Comparison of ENCODE assay signal across 10 mouse cellular contexts in the genomic region with DNA sequence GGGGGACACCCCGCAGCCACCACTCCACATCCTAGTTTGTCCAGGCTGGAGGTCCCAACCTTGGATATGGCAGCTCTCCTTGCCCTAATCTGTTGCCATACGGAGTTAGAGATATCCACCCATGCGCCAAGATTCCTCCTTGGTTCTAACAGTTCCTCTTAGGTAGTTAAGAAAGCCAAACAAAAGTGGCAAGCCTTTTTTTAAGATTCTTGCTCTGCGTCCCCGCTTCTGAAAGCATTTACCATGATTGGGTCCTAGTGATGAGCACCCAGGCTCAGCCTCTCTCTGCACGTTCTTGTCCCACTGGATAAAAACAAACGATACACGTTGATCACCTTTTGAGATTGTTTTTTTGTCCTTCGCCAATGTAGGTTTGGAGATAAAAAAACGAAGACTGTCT. TPM values are rescaled to one million over a fixed set of nuclear protein-coding genes. Genes with fewer than 3 reads are reported as not detected.
A peak's percentile ranks its signal among the peaks of the same experiment; 100 is the strongest.
DNase-seq lines count a peak whose midpoint lies in the region; ATAC-seq and TF ChIP-seq lines count a peak whose summit lies in the region.
"Had no signal": no experiment of that assay in that cellular context is flagged by ENCODE, and none has a peak within 500 bp of the region (broad histone marks: within the 10 kb centered on the region; RNA-seq: fewer than 3 reads in every experiment).

No protein-coding gene starts in this region.

- no peak for TF ChIP-seq CTCF in lung, postnatal 0 days (IDR thresholded peaks at IDR 0.05)
- no peak for TF ChIP-seq CTCF in lung, adult 2 months (IDR thresholded peaks at IDR 0.05; ENCODE audit: insufficient read depth, low read length)

- H3K9me3 ChIP-seq in lung, postnatal 0 days (ENCODE audit: low read length): no peaks in the 10 kb centered on the region
- no peaks in the 10 kb centered on the region for H3K9me3 ChIP-seq in limb, embryonic 12.5 days
- no peaks in the 10 kb centered on the region for H3K9me3 ChIP-seq in stomach, embryonic 15.5 days

- no peak overlapping the region; the same call in 1 of the 2 replicates for H3K4me3 ChIP-seq in lung, postnatal 0 days (ENCODE audit: low read depth, low read length)
- H3K4me3 ChIP-seq in lung, adult 2 months (replicated peaks; ENCODE audit: extremely low read depth, low read depth, low read length): no peak overlapping the region
- H3K4me3 ChIP-seq in limb, embryonic 12.5 days (replicated peaks): peak overlapping the region; percentile 68
- peak overlapping the region; percentile 52 for H3K4me3 ChIP-seq in stomach, embryonic 15.5 days (replicated peaks)

- peaks cover 32% of the 10 kb centered on the region for H3K27me3 ChIP-seq in lung, postnatal 0 days (replicated peaks; ENCODE audit: insufficient read depth, low read length)
- H3K27me3 ChIP-seq in limb, embryonic 12.5 days: 0 out of 2 replicates have a peak, but pooled peaks cover 6% of the 10 kb centered on the region
- peaks cover 17% of the 10 kb centered on the region for H3K27me3 ChIP-seq in stomach, embryonic 15.5 days (replicated peaks)

- ATAC-seq in lung, postnatal 0 days: no peak
- ATAC-seq in limb, embryonic 12.5 days (ENCODE audit: insufficient number of reproducible peaks, insufficient read depth, low FRiP score, low TSS enrichment, low read depth): no peak
- no peak for ATAC-seq in stomach, embryonic 15.5 days (ENCODE audit: insufficient read depth, low FRiP score, low read depth)

- no peaks in the 10 kb centered on the region for H3K4me1 ChIP-seq in lung, postnatal 0 days (ENCODE audit: insufficient read depth, low read depth, low read length)
- 0 out of 2 replicates have a peak, but pooled peaks cover 2% of the 10 kb centered on the region for H3K4me1 ChIP-seq in lung, adult 2 months (ENCODE audit: control insufficient read depth, insufficient read depth, low read length)
- H3K4me1 ChIP-seq in limb, embryonic 12.5 days (replicated peaks): peaks cover 58% of the 10 kb centered on the region
- peaks cover 29% of the 10 kb centered on the region for H3K4me1 ChIP-seq in stomach, embryonic 15.5 days

- WGBS in lung, postnatal 0 days: 13% methylated on average over 10 of the region's 10 CpGs
- 18% methylated on average over 10 of the region's 10 CpGs for WGBS in lung, adult 2 months
- 5% methylated on average over 10 of the region's 10 CpGs for WGBS in limb, embryonic 12.5 days
- 13% methylated on average over 10 of the region's 10 CpGs for WGBS in stomach, embryonic 15.5 days

- no peak overlapping the region for H3K27ac ChIP-seq in lung, postnatal 0 days (ENCODE audit: low read length)
- peak overlapping the region; percentile 92 for H3K27ac ChIP-seq in limb, embryonic 12.5 days
- H3K27ac ChIP-seq in stomach, embryonic 15.5 days: no peak overlapping the region

- intact Hi-C loops in left cerebral cortex, postnatal 36 days (cut with DNase I): no loop called here

- peak overlapping the region; percentile 82 for H3K4me2 ChIP-seq in lung, postnatal 0 days (replicated peaks; ENCODE audit: low read depth, low read length)
- peak overlapping the region; percentile 75 for H3K4me2 ChIP-seq in limb, embryonic 12.5 days
- peak overlapping the region; percentile 98 for H3K4me2 ChIP-seq in stomach, embryonic 15.5 days

- no peak overlapping the region for H3K9ac ChIP-seq in lung, postnatal 0 days (replicated peaks; ENCODE audit: low read depth)
- peak overlapping the region; percentile 85 for H3K9ac ChIP-seq in limb, embryonic 12.5 days (replicated peaks)
- 0 out of 2 replicates have a peak overlapping the region, but pooled peaks have one; percentile 44 for H3K9ac ChIP-seq in stomach, embryonic 15.5 days

- no peaks in the 10 kb centered on the region for H3K36me3 ChIP-seq in lung, postnatal 0 days (ENCODE audit: insufficient read depth, low read length)
- peaks cover 30% of the 10 kb centered on the region for H3K36me3 ChIP-seq in limb, embryonic 12.5 days
- no peaks in the 10 kb centered on the region for H3K36me3 ChIP-seq in stomach, embryonic 15.5 days

- no peak for TF ChIP-seq POLR2A in lung, adult 2 months (IDR thresholded peaks at IDR 0.05; ENCODE audit: borderline replicate concordance, extremely low read depth, low read depth, low read length)

- no peak for TF ChIP-seq EP300 in lung, postnatal 0 days (IDR thresholded peaks at IDR 0.05)

- DNase-seq in embryo, embryonic 10.5 days (ENCODE audit: low spot score): peak; percentile 46
- DNase-seq in embryo, embryonic 11 days: no peak
- no peak for DNase-seq in lung, postnatal 0 days (ENCODE audit: low spot score)
- no peak for DNase-seq in lung, adult 2 months
- DNase-seq in left cerebral cortex, postnatal 36 days (ENCODE audit: low spot score in 2 of 2): no peak
- DNase-seq in layer of hippocampus, adult 8-10 months (ENCODE audit: low spot score in 2 of 2): no peak
- DNase-seq: cerebellum, adult 11-12 months; layer of hippocampus, postnatal 36 days had no signal

RNA-seq across cellular contexts. Expression of gene Sfrp2, which starts 1.0 kb away (rescaled TPM):
- polyA plus RNA-seq in lung, postnatal 0 days (2015; fragmentation: Nextera tagmentation; extraction: Ambion mirVana): 41.8 and 49.0 TPM in 2 replicates
- 33.1 and 48.9 TPM in 2 replicates for polyA plus RNA-seq in lung, adult 2 months (2012; rRNA removed)
- 307 and 308 TPM in 2 replicates for polyA plus RNA-seq in limb, embryonic 12.5 days (2016; fragmentation: Nextera tagmentation; extraction: Ambion mirVana)
- polyA plus RNA-seq in stomach, embryonic 15.5 days (2015; fragmentation: Nextera tagmentation; extraction: Ambion mirVana): 127 and 148 TPM in 2 replicates
- 1 to 10 TPM; 1.9 to 2.5 TPM for total RNA-seq in left cerebral cortex, postnatal 36 days (2021)
- total RNA-seq in layer of hippocampus, adult 8-10 months (2022): 1 to 10 TPM; 1.4 to 1.9 (median 1.6) TPM

Comparison
In these comparisons a context has a peak if more than half of its experiments do, and no peak if none do; other contexts are left out.
1. H3K4me3 ChIP-seq: peak in limb, embryonic 12.5 days (single experiment) and stomach, embryonic 15.5 days (single experiment); none in lung, postnatal 0 days (single experiment) and lung, adult 2 months (single experiment).
2. Peak in every context shown above with its lines, with median percentiles within 50 percentile points of each other: H3K4me2 ChIP-seq.